Mouse (Mus musculus) central nervous system, embryonic 14 days (tissue): Measurements from ENCODE around the gene Ints2. TPM values are rescaled to one million over a fixed set of nuclear protein-coding genes. Genes with fewer than 3 reads are reported as not detected.

Experiments used
- polyA plus RNA-seq: library from polyadenylated mRNA; depleted of rRNA; stranded (reverse); fragments of >200 nt; gene quantifications from 2 replicates; pipeline ENCODE4 v1.2.3, GENCODE M21; 2012; rRNA removed

Ints2 gene
- polyA plus RNA-seq, result 29.6 and 33.9 TPM in 2 replicates

DNA sequence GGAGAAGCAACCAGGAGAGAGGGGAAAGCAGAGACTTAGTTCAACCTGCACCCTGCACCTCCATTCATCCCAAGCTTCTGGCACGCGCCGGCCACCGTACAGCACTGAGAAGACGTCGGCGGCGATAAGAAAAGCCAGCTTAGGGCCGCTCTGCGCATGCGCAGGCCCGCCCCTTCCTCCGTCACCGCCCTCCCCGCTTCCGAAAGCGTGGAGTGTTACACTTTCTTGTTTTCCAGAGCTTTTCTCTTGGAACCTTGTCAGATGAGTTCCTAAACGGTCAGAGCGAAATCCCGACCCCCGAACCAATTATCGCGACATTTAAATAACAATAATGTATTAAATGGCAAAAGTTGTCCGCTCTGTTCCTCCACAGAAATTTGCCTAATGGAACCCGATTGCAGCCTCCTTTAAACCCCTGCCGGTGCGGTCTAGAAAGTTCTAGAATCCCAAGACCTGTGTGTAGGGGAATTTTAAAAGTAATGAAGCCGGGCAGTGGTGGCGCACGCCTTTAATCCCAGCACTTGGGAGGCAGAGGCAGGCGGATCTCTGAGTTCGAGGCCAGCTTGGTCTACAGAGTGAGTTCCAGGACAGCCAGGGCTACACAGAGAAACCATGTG, at the start of gene Ints2:
Ints2 (minus strand) TSS at position 116 of the 617 bp plus-strand sequence.

GRCm38 (mm10) chr11:86201037-86201786, 56.2 kb downstream of the Ints2 start, which contains the start of gene Brip1:
Gene Brip1, minus strand, starts transcription at chr11:86201193.

Other genes with a start within 250 kb of the Ints2 start
- gene Brip1, start 56.4 kb downstream of the Ints2 start, polyA plus RNA-seq, result 1.8 and 2.2 TPM in 2 replicates
- 18.9 and 21.1 TPM in 2 replicates for gene Med13, start 100.0 kb upstream of the Ints2 start, polyA plus RNA-seq
- gene Rnft1, start 227.1 kb upstream of the Ints2 start, polyA plus RNA-seq, result 7.7 and 8.3 TPM in 2 replicates